8 mouse cellular contexts compared by ENCODE assay signal in genomic region chr12:101017971-101018371, GRCm38 (mm10). TPM values are rescaled to one million over a fixed set of nuclear protein-coding genes. Genes with fewer than 3 reads are reported as not detected.
A peak's percentile ranks its signal among the peaks of the same experiment; 100 is the strongest.
DNase-seq lines count a peak whose midpoint lies in the region; ATAC-seq and TF ChIP-seq lines count a peak whose summit lies in the region.

No protein-coding gene starts in this region.

- no peak for TF ChIP-seq CTCF in cerebellum, adult 2 months (IDR thresholded peaks at IDR 0.05; ENCODE audit: borderline replicate concordance, insufficient read depth, low read depth, low read length)

- ATAC-seq in forebrain, embryonic 14.5 days, result no peak
- peak; percentile 10; the same call in 1 of the 2 replicates for ATAC-seq in hindbrain, embryonic 16.5 days

- no peak for TF ChIP-seq POLR2A in cerebellum, adult 2 months (IDR thresholded peaks at IDR 0.05; ENCODE audit: borderline replicate concordance, insufficient read depth, low read length)

- 28% methylated on average over 6 of the region's 6 CpGs for WGBS in forebrain, embryonic 14.5 days
- 23% methylated on average over 6 of the region's 6 CpGs for WGBS in hindbrain, embryonic 16.5 days
- 53% methylated on average over 6 of the region's 6 CpGs for WGBS in cerebellum, adult 2 months

- no peak overlapping the region for H3K4me3 ChIP-seq in forebrain, embryonic 14.5 days (ENCODE audit: low read depth, low read length)
- H3K4me3 ChIP-seq in hindbrain, embryonic 16.5 days (ENCODE audit: low read length), result no peak overlapping the region
- no peak overlapping the region for H3K4me3 ChIP-seq in cerebellum, adult 2 months (replicated peaks; ENCODE audit: insufficient read depth, low read depth, low read length)

- no peak overlapping the region; the same call in 1 of the 2 replicates for H3K4me2 ChIP-seq in forebrain, embryonic 14.5 days (ENCODE audit: low read length)
- peak overlapping the region; percentile 28 for H3K4me2 ChIP-seq in hindbrain, embryonic 16.5 days (ENCODE audit: low read length)

- H3K27ac ChIP-seq in forebrain, embryonic 14.5 days (ENCODE audit: low read depth, low read length), result no peak overlapping the region
- peak overlapping the region; percentile 39 for H3K27ac ChIP-seq in hindbrain, embryonic 16.5 days (ENCODE audit: low read depth, low read length)
- no peak overlapping the region for H3K27ac ChIP-seq in cerebellum, adult 2 months (ENCODE audit: insufficient read depth, low read length)

- H3K9ac ChIP-seq in forebrain, embryonic 14.5 days (ENCODE audit: low read length), result peak overlapping the region; percentile 32
- peak overlapping the region; percentile 35 for H3K9ac ChIP-seq in hindbrain, embryonic 16.5 days (ENCODE audit: low read depth, low read length)

- H3K27me3 ChIP-seq in forebrain, embryonic 14.5 days (replicated peaks; ENCODE audit: control insufficient read depth, insufficient read depth, low read length), result no peaks in the 10 kb centered on the region
- H3K27me3 ChIP-seq in hindbrain, embryonic 16.5 days (replicated peaks; ENCODE audit: control insufficient read depth, insufficient read depth, low read length), result no peaks in the 10 kb centered on the region
- H3K27me3 ChIP-seq in cerebellum, adult 2 months (ENCODE audit: control insufficient read depth, insufficient read depth, low read length), result no peaks in the 10 kb centered on the region

- DNase-seq in gastrocnemius, postnatal 25 days, result peak; percentile 53
- no peak for DNase-seq in gastrocnemius, adult 8-10 months (ENCODE audit: low spot score in 2 of 2)
- DNase-seq in forebrain, embryonic 14.5 days (ENCODE audit: low spot score), result no peak
- peak; percentile 68 for DNase-seq in lung, postnatal 25 days (ENCODE audit: low spot score)
- peak; percentile 50 to 57 for DNase-seq in spleen, postnatal 14 days (ENCODE audit: low spot score in 2 of 2)
- DNase-seq in layer of hippocampus, postnatal 36 days, result no peak
- no peak for DNase-seq in cerebellum, adult 2 months

- H3K36me3 ChIP-seq in forebrain, embryonic 14.5 days (ENCODE audit: control insufficient read depth, insufficient read depth, low read length), result peaks cover 16% of the 10 kb centered on the region
- H3K36me3 ChIP-seq in hindbrain, embryonic 16.5 days (ENCODE audit: control insufficient read depth, insufficient read depth, low read length), result peaks cover 4% of the 10 kb centered on the region

- H3K4me1 ChIP-seq in forebrain, embryonic 14.5 days (ENCODE audit: control insufficient read depth, insufficient read depth, low read length), result peaks cover 39% of the 10 kb centered on the region
- H3K4me1 ChIP-seq in hindbrain, embryonic 16.5 days (ENCODE audit: control insufficient read depth, insufficient read depth, low read depth, low read length), result peaks cover 25% of the 10 kb centered on the region
- H3K4me1 ChIP-seq in cerebellum, adult 2 months (ENCODE audit: control insufficient read depth, insufficient read depth, low read length), result peaks cover 15% of the 10 kb centered on the region

- no peaks in the 10 kb centered on the region for H3K9me3 ChIP-seq in forebrain, embryonic 14.5 days (replicated peaks; ENCODE audit: control insufficient read depth, low read length)
- no peaks in the 10 kb centered on the region for H3K9me3 ChIP-seq in hindbrain, embryonic 16.5 days (ENCODE audit: control insufficient read depth, low read length)

RNA-seq across cellular contexts. Expression of gene Ccdc88c, which starts 10.9 kb away (rescaled TPM):
- 10 to 100 TPM; 25.1 to 32.3 TPM for total RNA-seq in gastrocnemius, postnatal 25 days (2021)
- total RNA-seq in gastrocnemius, adult 8-10 months (2022), result 10 to 100 TPM; 32.5 to 47.7 (median 37.3) TPM
- polyA plus RNA-seq in forebrain, embryonic 14.5 days (2014; fragmentation: Nextera tagmentation; extraction: Ambion mirVana), result 11.6 and 15.3 TPM in 2 replicates
- 9.0 and 10.9 TPM in 2 replicates for polyA plus RNA-seq in hindbrain, embryonic 16.5 days (2015; fragmentation: Nextera tagmentation; extraction: Ambion mirVana)
- total RNA-seq in layer of hippocampus, postnatal 36 days (2021), result 10 to 100 TPM; 29.4 to 32.6 TPM
- 9.0 TPM in 2 replicates for polyA plus RNA-seq in cerebellum, adult 2 months (2012; rRNA removed)

Comparison
In these comparisons a context has a peak if more than half of its experiments do, and no peak if none do; other contexts are left out.
1. DNase-seq: peak in gastrocnemius, postnatal 25 days (single experiment), lung, postnatal 25 days (single experiment) and spleen, postnatal 14 days (2 of 2); none in gastrocnemius, adult 8-10 months (0 of 2), forebrain, embryonic 14.5 days (single experiment), layer of hippocampus, postnatal 36 days (0 of 2) and cerebellum, adult 2 months (0 of 2).